Mouse (Mus musculus) small intestine, adult 2 months (tissue): ENCODE measurements around the gene Epas1.

ENCODE experiments used
- CTCF ChIP-seq: fragments of 200-500 bp; IDR thresholded peaks from 2 replicates; pipeline ENCODE4 v1.5.1; 2012; ENCODE audit warnings: low read depth, mild to moderate bottlenecking, control low read depth, inconsistent platforms, low read length, moderate library complexity, mixed read lengths; ENCODE audit not compliant: insufficient replicate concordance, insufficient read length; ENCODE audit errors: extremely low read depth
- POLR2A ChIP-seq: fragments of 200-500 bp; IDR thresholded peaks from 2 replicates; pipeline ENCODE4 v1.6.1; 2012; ENCODE audit warnings: low read depth, mild to moderate bottlenecking, control low read depth, inconsistent platforms, low read length, moderate library complexity

GRCm38 (mm10) chr17:86757621-86758020 lies 4.1 kb downstream of the Epas1 start:
- TF ChIP-seq CTCF (no peak), POLR2A (no peak)
